Mouse (Mus musculus) liver, embryonic 14.5 days (tissue): ENCODE measurements around the gene Lce1g. TPM values are rescaled to one million over a fixed set of nuclear protein-coding genes. Genes with fewer than 3 reads are reported as not detected.

Experiments used
- ATAC-seq: fragments of 200-750 bp; cut with Nextera tagmentation; 2 replicates; pipeline ENCODE4 v1.8.0; 2017; ENCODE audit warnings: moderate number of reproducible peaks, mild to moderate bottlenecking, moderate library complexity; ENCODE audit not compliant: insufficient read depth
- DNase-seq, 3 experiments: peaks; one replicate each; pipeline ENCODE4 v3.0.0-alpha.2; 2012 to 2013; ENCODE audit warnings: low read depth in 3 of 3, low spot score in 3 of 3
- H3K27ac ChIP-seq: fragments of 300-500 bp; sonication (generic); 2 replicates; pipeline ENCODE4 v1.5.1; 2014; ENCODE audit warnings: moderate library complexity, mild to moderate bottlenecking, control low read depth, inconsistent platforms
- H3K27me3 ChIP-seq: fragments of 300-500 bp; sonication (generic); 2 replicates; pipeline ENCODE4 v1.6.1; 2014; ENCODE audit warnings: mild to moderate bottlenecking, low read length, moderate library complexity; ENCODE audit not compliant: control insufficient read depth, insufficient read depth
- H3K36me3 ChIP-seq: fragments of 300-500 bp; sonication (generic); replicated peaks from 2 replicates; pipeline ENCODE4 v1.6.1; 2014; ENCODE audit warnings: low read depth; ENCODE audit not compliant: control insufficient read depth, insufficient read depth
- H3K4me1 ChIP-seq, 2 experiments: fragments of 200-500 bp in 1 of 2; fragments of 300-500 bp in 1 of 2; sonication (generic) in 1 of 2; replicated peaks; 2 replicates each; pipeline ENCODE4 v1.6.1; 2012 to 2014; ENCODE audit warnings: antibody characterized with exemption in 1 of 2, inconsistent platforms in 1 of 2, low read length in 1 of 2; ENCODE audit not compliant: control insufficient read depth in 2 of 2, insufficient read depth in 2 of 2
- H3K4me2 ChIP-seq: fragments of 300-500 bp; sonication (generic); 2 replicates; pipeline ENCODE4 v1.6.1; 2014; ENCODE audit warnings: low read depth, mild to moderate bottlenecking, control low read depth, moderate library complexity
- H3K4me3 ChIP-seq, 2 experiments: fragments of 200-500 bp in 1 of 2; fragments of 300-500 bp in 1 of 2; sonication (generic) in 1 of 2; 2 replicates each; pipeline ENCODE4 v1.5.1; 2012 to 2014; ENCODE audit warnings: low read depth in 2 of 2, low read length in 2 of 2, mild to moderate bottlenecking in 2 of 2, control low read depth in 1 of 2, inconsistent platforms in 1 of 2, moderate library complexity in 1 of 2; ENCODE audit not compliant: insufficient read depth in 1 of 2
- H3K9ac ChIP-seq: fragments of 300-500 bp; sonication (generic); replicated peaks from 2 replicates; pipeline ENCODE4 v1.6.1; 2014; ENCODE audit warnings: mild to moderate bottlenecking, control low read depth, moderate library complexity
- H3K9me3 ChIP-seq: fragments of 300-500 bp; sonication (generic); 2 replicates; pipeline ENCODE4 v1.6.1; 2016; ENCODE audit warnings: low read length, mixed read lengths; ENCODE audit not compliant: control insufficient read depth
- CTCF ChIP-seq: IDR thresholded peaks from 2 replicates; pipeline ENCODE4 v1.5.1; 2016; ENCODE audit warnings: antibody characterized with exemption, low read depth, control low read depth
- EP300 ChIP-seq: IDR thresholded peaks from 2 replicates; pipeline ENCODE4 v1.6.1; 2016; ENCODE audit warnings: antibody characterized with exemption, low read depth
- WGBS: fragments of 180-500 bp; shearing (Covaris S2); extraction: QIAGEN DNeasy Blood & Tissue Kit; methylation state at CpG from one replicate; pipeline ENCODE4 v1.1.7; 2014; ENCODE audit not compliant: insufficient replicate concordance; 5-methylcytosine and 5-hydroxymethylcytosine counted together
- polyA plus RNA-seq, 2 experiments: library from polyadenylated mRNA; depleted of rRNA in 1 of 2; stranded (reverse) in 1 of 2; unstranded in 1 of 2; fragments of >200 nt; fragmentation: Nextera tagmentation in 1 of 2; extraction: Ambion mirVana in 1 of 2; gene quantifications; 2 replicates each; pipeline versions ENCODE4 v1.2.1 to v1.2.3; 2012 to 2014

Lce1g gene
- polyA plus RNA-seq, 2 experiments = not detected

DNA sequence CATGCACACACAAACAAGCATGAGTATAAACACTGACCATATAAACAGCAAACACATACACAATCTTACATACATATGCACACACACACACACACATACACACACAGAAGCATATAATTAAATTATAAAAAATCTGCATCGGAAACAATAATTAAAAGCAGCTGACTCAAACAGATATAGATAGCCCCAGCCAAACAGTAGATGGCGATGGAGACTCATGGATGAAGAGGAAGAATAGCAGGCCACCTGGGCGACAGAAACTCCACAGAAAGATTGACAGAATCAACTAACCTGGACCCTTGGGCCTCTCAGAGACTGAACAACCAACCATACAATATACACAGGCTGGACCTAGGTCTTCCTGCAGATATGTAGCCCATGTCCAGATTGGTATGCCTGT, 1.1 kb upstream of the Lce1g start:
- Histone ChIP-seq H3K4me2 (no peak overlapping the region), H3K27me3 (no peaks in the 10 kb centered on the region), H3K36me3 (no peaks in the 10 kb centered on the region), H3K4me1 (no peaks in the 10 kb centered on the region), H3K27ac (no peak overlapping the region), H3K9me3 (no peaks in the 10 kb centered on the region), H3K9ac (no peak overlapping the region), H3K4me3 (no peak overlapping the region)
- WGBS = 29% methylated on average over 3 of the region's 3 CpGs
- DNase-seq = no peak
- no peak for ATAC-seq
- no peak for TF ChIP-seq CTCF
- no peak for TF ChIP-seq EP300

DNA sequence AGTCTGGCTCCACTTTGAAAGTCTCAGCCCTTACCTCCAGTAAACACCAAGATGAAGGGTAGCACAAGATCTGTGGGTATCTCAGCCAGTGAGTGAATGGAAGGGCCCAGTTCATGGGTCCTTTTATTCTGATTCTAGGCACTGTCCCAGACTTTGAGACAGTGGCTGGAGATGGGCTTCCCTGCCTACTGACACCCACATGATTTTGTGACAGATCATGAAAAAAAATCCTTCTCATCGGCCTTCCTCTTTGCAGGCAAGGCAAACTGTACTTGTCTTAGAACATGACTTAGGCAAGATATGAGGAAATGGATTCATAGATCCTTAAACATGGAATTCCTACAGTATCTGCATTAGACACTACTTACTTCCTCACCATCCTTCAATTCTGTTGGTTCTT, 13.1 kb downstream of the Lce1g start, which contains the start of gene Gm38119:
Gene Gm38119, minus strand, starts transcription at position 101 of the 400 bp plus-strand sequence.
- DNase-seq (no peak), ATAC-seq (no peak)
- Histone ChIP-seq H3K4me2 (no peak within 1 kb of the TSS), H3K27me3 (no peaks in the 10 kb centered on the region), H3K36me3 (no peaks in the 10 kb centered on the region), H3K9ac (no peak within 1 kb of the TSS), H3K4me3 (no peak within 1 kb of the TSS), H3K9me3 (no peaks in the 10 kb centered on the region), H3K27ac (no peak within 1 kb of the TSS), H3K4me1 (no peaks in the 10 kb centered on the region)
- WGBS = 70% methylated on average over 1 of the region's 1 CpGs
- TF ChIP-seq CTCF = no peak
- TF ChIP-seq EP300 = no peak

DNA sequence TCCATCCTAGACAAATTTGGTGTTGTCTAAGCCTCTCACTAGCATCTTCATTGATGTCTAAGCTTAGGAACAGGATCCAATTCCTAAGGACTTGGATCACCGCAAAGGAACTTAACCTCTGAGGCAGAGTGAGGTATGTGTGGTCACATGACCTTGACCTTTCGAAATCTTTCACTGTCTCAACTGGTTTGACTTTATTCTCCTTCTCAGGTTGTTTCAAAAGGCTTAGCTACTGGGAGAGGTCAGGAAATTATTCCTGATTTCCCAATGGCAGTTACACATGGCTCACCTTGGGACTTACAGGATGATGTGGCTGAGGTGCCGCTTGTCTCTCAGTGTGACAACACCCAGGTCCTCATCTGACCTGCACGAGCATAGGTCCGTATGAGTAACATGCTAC, 29.5 kb downstream of the Lce1g start:
- Histone ChIP-seq H3K4me3 (no peak overlapping the region), H3K4me1 (no peaks in the 10 kb centered on the region), H3K36me3 (no peaks in the 10 kb centered on the region), H3K9ac (no peak overlapping the region), H3K4me2 (no peak overlapping the region), H3K27ac (no peak overlapping the region), H3K9me3 (no peaks in the 10 kb centered on the region), H3K27me3 (no peaks in the 10 kb centered on the region)
- 67% methylated on average over 5 of the region's 5 CpGs for whole genome bisulfite sequencing
- DNase-seq = no peak
- no peak for ATAC-seq
- TF ChIP-seq CTCF (no peak), EP300 (no peak)

DNA sequence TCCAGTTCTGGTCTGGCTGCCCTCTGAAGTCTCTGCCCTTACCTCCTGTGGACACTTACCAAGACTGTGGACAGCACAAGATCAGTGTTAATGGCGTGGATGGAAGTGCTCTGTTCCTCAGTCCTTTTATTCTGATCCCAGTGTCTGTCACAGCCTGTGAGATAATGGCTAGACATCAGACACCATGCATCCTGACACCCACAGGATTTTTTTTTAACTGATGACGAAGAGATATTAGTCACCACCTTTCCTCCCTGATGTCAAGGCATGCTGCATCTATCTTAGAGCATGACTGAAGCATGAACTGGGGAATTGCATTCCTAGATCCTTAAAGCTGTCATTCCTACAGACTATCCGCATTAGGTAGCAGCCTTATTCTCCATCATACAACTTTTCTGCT, 31.9 kb downstream of the Lce1g start, which contains the start of gene Lce1f:
Gene Lce1f, minus strand, starts transcription at position 101 of the 400 bp plus-strand sequence.
- WGBS = 50% methylated on average over 3 of the region's 3 CpGs
- no peak for ATAC-seq

DNA sequence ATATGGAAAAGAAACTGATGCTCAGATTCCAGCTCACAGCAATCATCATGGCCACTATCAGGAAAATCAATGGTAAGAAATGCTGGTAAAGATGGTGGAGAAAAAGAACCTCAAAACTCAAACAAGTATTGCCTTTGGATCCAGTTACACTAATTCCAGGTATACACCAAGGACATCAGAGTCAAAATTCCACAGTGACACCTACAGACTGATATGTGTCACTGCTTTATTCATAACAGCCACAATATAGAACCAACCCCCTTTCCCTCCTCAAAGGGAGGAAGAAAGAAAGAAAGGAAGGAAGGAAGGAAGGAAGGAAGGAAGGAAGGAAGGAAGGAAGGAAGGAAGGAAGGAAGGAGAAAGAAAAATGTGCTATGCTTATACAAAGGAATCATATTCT, 37.0 kb downstream of the Lce1g start:
- Histone ChIP-seq H3K27me3 (no peaks in the 10 kb centered on the region), H3K27ac (no peak overlapping the region), H3K4me3 (no peak overlapping the region), H3K9me3 (no peaks in the 10 kb centered on the region), H3K4me2 (no peak overlapping the region), H3K9ac (no peak overlapping the region), H3K36me3 (no peaks in the 10 kb centered on the region), H3K4me1 (no peaks in the 10 kb centered on the region)
- DNase-seq (no peak), ATAC-seq (no peak)
- TF ChIP-seq CTCF (no peak), EP300 (no peak)

More for the DNA sequence above, 31.9 kb downstream of the Lce1g start, which contains the start of gene Lce1f:
- TF ChIP-seq CTCF = no peak
- no peak for TF ChIP-seq EP300
- DNase-seq = no peak
- H3K36me3 ChIP-seq = no peaks in the 10 kb centered on the region
- H3K4me1 ChIP-seq = no peaks in the 10 kb centered on the region
- H3K4me2 ChIP-seq = no peak within 1 kb of the TSS
- H3K9me3 ChIP-seq = no peaks in the 10 kb centered on the region
- no peak within 1 kb of the TSS for H3K27ac ChIP-seq
- no peak within 1 kb of the TSS for H3K4me3 ChIP-seq
- no peak within 1 kb of the TSS for H3K9ac ChIP-seq
- H3K27me3 ChIP-seq = no peaks in the 10 kb centered on the region

DNA sequence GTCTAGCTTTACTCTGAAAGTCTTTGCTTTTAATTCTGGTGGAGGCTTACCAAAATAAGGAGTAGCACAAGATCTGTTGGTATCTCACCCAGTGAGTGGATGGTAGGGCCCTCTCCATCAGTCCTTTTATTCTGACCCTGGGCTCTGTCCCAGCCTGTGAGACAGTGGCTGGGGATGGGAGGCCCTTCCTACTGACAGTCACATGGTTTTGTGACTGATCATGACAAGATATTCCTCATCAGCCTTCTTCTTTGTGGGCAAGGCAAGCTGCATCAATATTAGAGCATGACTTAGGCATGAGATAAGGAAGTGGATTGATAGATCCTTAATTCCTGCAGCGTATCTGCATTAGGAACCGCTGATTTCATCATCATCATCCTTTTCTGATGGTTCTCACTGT, 43.2 kb downstream of the Lce1g start, which contains the start of gene Lce1e:
Gene Lce1e, minus strand, starts transcription at position 101 of the 400 bp plus-strand sequence.
- ATAC-seq = no peak
- Histone ChIP-seq H3K4me2 (no peak within 1 kb of the TSS), H3K36me3 (no peaks in the 10 kb centered on the region), H3K9ac (no peak within 1 kb of the TSS), H3K4me3 (no peak within 1 kb of the TSS), H3K27me3 (no peaks in the 10 kb centered on the region), H3K4me1 (no peaks in the 10 kb centered on the region), H3K9me3 (no peaks in the 10 kb centered on the region), H3K27ac (no peak within 1 kb of the TSS)
- DNase-seq = no peak
- no peak for TF ChIP-seq EP300
- TF ChIP-seq CTCF = no peak
- 53% methylated on average over 2 of the region's 2 CpGs for WGBS

Other genes with a start within 250 kb of the Lce1g start
- gene 2310046K23Rik, start 217.8 kb downstream of the Lce1g start, polyA plus RNA-seq (2012; rRNA removed) = not detected in 2 replicates
- gene 2310046K23Rik, start 217.8 kb downstream of the Lce1g start, polyA plus RNA-seq (2014; fragmentation: Nextera tagmentation; extraction: Ambion mirVana) = not detected in 2 replicates
- 0.02 and 0.03 TPM in 2 replicates for gene Ivl, start 178.6 kb downstream of the Lce1g start, polyA plus RNA-seq (2012; rRNA removed)
- not detected in 2 replicates for gene Ivl, start 178.6 kb downstream of the Lce1g start, polyA plus RNA-seq (2014; fragmentation: Nextera tagmentation; extraction: Ambion mirVana)
- 0.22 TPM in 1 of 2 replicates, not detected in the other for gene Smcp, start 163.3 kb downstream of the Lce1g start, polyA plus RNA-seq (2012; rRNA removed)
- not detected in 2 replicates for gene Smcp, start 163.3 kb downstream of the Lce1g start, polyA plus RNA-seq (2014; fragmentation: Nextera tagmentation; extraction: Ambion mirVana)
- not detected in 2 replicates for gene 2210017I01Rik, start 144.8 kb downstream of the Lce1g start, polyA plus RNA-seq (2012; rRNA removed)
- gene 2210017I01Rik, start 144.8 kb downstream of the Lce1g start, polyA plus RNA-seq (2014; fragmentation: Nextera tagmentation; extraction: Ambion mirVana) = not detected in 2 replicates
- gene Lce6a, start 130.7 kb downstream of the Lce1g start, polyA plus RNA-seq (2012; rRNA removed) = not detected in 2 replicates
- gene Lce6a, start 130.7 kb downstream of the Lce1g start, polyA plus RNA-seq (2014; fragmentation: Nextera tagmentation; extraction: Ambion mirVana) = not detected in 2 replicates
- gene Lce1a1, start 104.0 kb downstream of the Lce1g start, polyA plus RNA-seq (2012; rRNA removed) = not detected in 2 replicates
- not detected in 2 replicates for gene Lce1a1, start 104.0 kb downstream of the Lce1g start, polyA plus RNA-seq (2014; fragmentation: Nextera tagmentation; extraction: Ambion mirVana)
- gene Lce1b, start 95.4 kb downstream of the Lce1g start, polyA plus RNA-seq (2012; rRNA removed) = not detected in 2 replicates
- gene Lce1b, start 95.4 kb downstream of the Lce1g start, polyA plus RNA-seq (2014; fragmentation: Nextera tagmentation; extraction: Ambion mirVana) = not detected in 2 replicates
- not detected in 2 replicates for gene Lce1a2, start 82.0 kb downstream of the Lce1g start, polyA plus RNA-seq (2012; rRNA removed)
- not detected in 2 replicates for gene Lce1a2, start 82.0 kb downstream of the Lce1g start, polyA plus RNA-seq (2014; fragmentation: Nextera tagmentation; extraction: Ambion mirVana)
- not detected in 2 replicates for gene Lce1c, start 73.1 kb downstream of the Lce1g start, polyA plus RNA-seq (2012; rRNA removed)
- not detected in 2 replicates for gene Lce1c, start 73.1 kb downstream of the Lce1g start, polyA plus RNA-seq (2014; fragmentation: Nextera tagmentation; extraction: Ambion mirVana)
- gene Lce1d, start 65.1 kb downstream of the Lce1g start, polyA plus RNA-seq (2012; rRNA removed) = not detected in 2 replicates
- gene Lce1d, start 65.1 kb downstream of the Lce1g start, polyA plus RNA-seq (2014; fragmentation: Nextera tagmentation; extraction: Ambion mirVana) = not detected in 2 replicates
- gene Lce1e, start 43.3 kb downstream of the Lce1g start, polyA plus RNA-seq (2012; rRNA removed) = not detected in 2 replicates
- gene Lce1e, start 43.3 kb downstream of the Lce1g start, polyA plus RNA-seq (2014; fragmentation: Nextera tagmentation; extraction: Ambion mirVana) = not detected in 2 replicates
- not detected in 2 replicates for gene Lce1f, start 32.0 kb downstream of the Lce1g start, polyA plus RNA-seq (2012; rRNA removed)
- not detected in 2 replicates for gene Lce1f, start 32.0 kb downstream of the Lce1g start, polyA plus RNA-seq (2014; fragmentation: Nextera tagmentation; extraction: Ambion mirVana)
- gene Gm38119, start 13.2 kb downstream of the Lce1g start, polyA plus RNA-seq (2012; rRNA removed) = not detected in 2 replicates
- gene Gm38119, start 13.2 kb downstream of the Lce1g start, polyA plus RNA-seq (2014; fragmentation: Nextera tagmentation; extraction: Ambion mirVana) = not detected in 2 replicates
- not detected in 2 replicates for gene Lce1h, start 12.7 kb upstream of the Lce1g start, polyA plus RNA-seq (2012; rRNA removed)
- not detected in 2 replicates for gene Lce1h, start 12.7 kb upstream of the Lce1g start, polyA plus RNA-seq (2014; fragmentation: Nextera tagmentation; extraction: Ambion mirVana)
- gene Lce1i, start 26.6 kb upstream of the Lce1g start, polyA plus RNA-seq (2012; rRNA removed) = not detected in 2 replicates
- not detected in 2 replicates for gene Lce1i, start 26.6 kb upstream of the Lce1g start, polyA plus RNA-seq (2014; fragmentation: Nextera tagmentation; extraction: Ambion mirVana)
- not detected in 2 replicates for gene Lce1j, start 38.2 kb upstream of the Lce1g start, polyA plus RNA-seq (2012; rRNA removed)
- not detected in 2 replicates for gene Lce1j, start 38.2 kb upstream of the Lce1g start, polyA plus RNA-seq (2014; fragmentation: Nextera tagmentation; extraction: Ambion mirVana)
- gene Lce1k, start 55.6 kb upstream of the Lce1g start, polyA plus RNA-seq (2012; rRNA removed) = not detected in 2 replicates
- not detected in 2 replicates for gene Lce1k, start 55.6 kb upstream of the Lce1g start, polyA plus RNA-seq (2014; fragmentation: Nextera tagmentation; extraction: Ambion mirVana)
- gene Kprp, start 74.9 kb upstream of the Lce1g start, polyA plus RNA-seq (2012; rRNA removed) = not detected in 2 replicates
- gene Kprp, start 74.9 kb upstream of the Lce1g start, polyA plus RNA-seq (2014; fragmentation: Nextera tagmentation; extraction: Ambion mirVana) = not detected in 2 replicates
- not detected in 2 replicates for gene Lce1l, start 98.9 kb upstream of the Lce1g start, polyA plus RNA-seq (2012; rRNA removed)
- gene Lce1l, start 98.9 kb upstream of the Lce1g start, polyA plus RNA-seq (2014; fragmentation: Nextera tagmentation; extraction: Ambion mirVana) = not detected in 2 replicates
- gene 2310050C09Rik, start 117.9 kb upstream of the Lce1g start, polyA plus RNA-seq (2012; rRNA removed) = not detected in 2 replicates
- gene 2310050C09Rik, start 117.9 kb upstream of the Lce1g start, polyA plus RNA-seq (2014; fragmentation: Nextera tagmentation; extraction: Ambion mirVana) = not detected in 2 replicates
- not detected in 2 replicates for gene Lce3a, start 173.9 kb upstream of the Lce1g start, polyA plus RNA-seq (2012; rRNA removed)
- not detected in 2 replicates for gene Lce3a, start 173.9 kb upstream of the Lce1g start, polyA plus RNA-seq (2014; fragmentation: Nextera tagmentation; extraction: Ambion mirVana)
- gene Lce3b, start 180.6 kb upstream of the Lce1g start, polyA plus RNA-seq (2012; rRNA removed) = not detected in 2 replicates
- gene Lce3b, start 180.6 kb upstream of the Lce1g start, polyA plus RNA-seq (2014; fragmentation: Nextera tagmentation; extraction: Ambion mirVana) = not detected in 2 replicates
- gene Lce3c, start 192.1 kb upstream of the Lce1g start, polyA plus RNA-seq (2012; rRNA removed) = not detected in 2 replicates
- gene Lce3c, start 192.1 kb upstream of the Lce1g start, polyA plus RNA-seq (2014; fragmentation: Nextera tagmentation; extraction: Ambion mirVana) = not detected in 2 replicates
- gene Lce3d, start 205.1 kb upstream of the Lce1g start, polyA plus RNA-seq (2012; rRNA removed) = not detected in 2 replicates
- gene Lce3d, start 205.1 kb upstream of the Lce1g start, polyA plus RNA-seq (2014; fragmentation: Nextera tagmentation; extraction: Ambion mirVana) = not detected in 2 replicates
- gene Lce3e, start 214.7 kb upstream of the Lce1g start, polyA plus RNA-seq (2012; rRNA removed) = not detected in 2 replicates
- not detected in 2 replicates for gene Lce3e, start 214.7 kb upstream of the Lce1g start, polyA plus RNA-seq (2014; fragmentation: Nextera tagmentation; extraction: Ambion mirVana)
- not detected in 2 replicates for gene Lce3f, start 239.9 kb upstream of the Lce1g start, polyA plus RNA-seq (2012; rRNA removed)
- gene Lce3f, start 239.9 kb upstream of the Lce1g start, polyA plus RNA-seq (2014; fragmentation: Nextera tagmentation; extraction: Ambion mirVana) = not detected in 2 replicates